Mouse (Mus musculus): Measurements from ENCODE around the gene Gatad2a. TPM values are rescaled to one million over a fixed set of nuclear protein-coding genes. Genes with fewer than 3 reads are reported as not detected.
"Not testable (repeated sequence)": the region's sequence is repeated elsewhere in the genome, so short reads cannot be mapped to it uniquely, and the experiment has no call there.

Gatad2a gene
- total RNA-seq, 2 experiments from 2014 or later, result 31.0 to 35.1 TPM

- intact Hi-C loops (cut with DNase I; ENCODE audit: low total_unique reads), result no loop called here
- DNase-seq, result no peak
Observed at GRCm38 (mm10) chr8:69998706-69999105, 2.5 kb upstream of the Gatad2a start.

DNA sequence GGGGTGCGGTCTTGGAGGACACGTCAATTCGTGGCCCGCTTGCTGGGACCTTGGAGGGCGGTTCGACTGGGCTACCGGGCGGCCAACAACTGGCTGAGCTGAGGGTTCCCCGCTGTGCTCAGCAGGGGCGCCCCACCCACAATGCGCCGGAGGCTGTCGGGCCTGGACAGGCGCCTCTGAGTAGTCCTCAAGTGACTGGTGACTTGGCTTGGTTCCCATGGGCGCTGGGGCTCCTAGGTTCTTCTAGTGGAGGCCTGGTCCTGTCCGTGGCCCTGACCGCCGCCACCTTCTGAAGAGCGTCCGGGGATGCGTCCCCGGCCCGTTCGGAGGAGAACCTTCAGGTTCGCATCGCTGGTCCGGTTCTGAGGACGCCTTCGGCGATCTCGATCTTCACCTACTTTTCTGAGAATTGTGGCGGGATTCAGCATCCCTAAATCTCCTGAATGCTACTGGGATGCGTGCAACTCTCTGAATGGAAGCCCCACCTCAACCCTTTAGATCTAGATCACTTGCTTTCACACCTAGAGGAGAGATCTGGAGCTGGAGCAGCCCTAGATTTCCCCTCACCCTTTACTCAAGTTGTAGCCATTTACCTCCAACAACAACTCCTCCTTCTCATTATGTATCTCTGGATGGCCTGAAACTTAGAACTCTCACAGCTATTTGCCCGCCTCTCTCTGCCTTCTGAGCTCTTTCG is 553 bp upstream of the Gatad2a start:
- DNase-seq, result no peak
- intact Hi-C loops (cut with DNase I; ENCODE audit: low total_unique reads), result no loop called here

GRCm38 (mm10) chr8:69995422-69995775 is 785 bp downstream of the Gatad2a start:
- DNase-seq, result no peak
- intact Hi-C loops (cut with DNase I; ENCODE audit: low total_unique reads), result no loop called here

DNA sequence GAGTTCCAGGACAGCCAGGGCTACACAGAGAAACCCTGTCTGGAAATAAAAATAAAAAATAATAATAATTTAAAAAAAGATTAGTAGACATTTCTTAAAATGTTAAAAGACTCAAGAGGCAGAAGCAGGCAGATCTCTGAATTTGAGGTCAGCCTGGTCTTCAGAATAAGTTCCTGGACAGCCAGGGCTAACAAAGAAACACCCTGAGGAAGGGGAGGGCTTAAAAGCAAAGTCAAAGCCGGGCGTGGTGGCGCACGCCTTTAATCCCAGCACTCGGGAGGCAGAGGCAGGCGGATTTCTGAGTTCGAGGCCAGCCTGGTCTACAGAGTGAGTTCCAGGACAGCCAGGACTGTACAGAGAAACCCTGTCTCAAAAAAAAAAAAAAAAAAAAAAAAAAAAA is 7.2 kb downstream of the Gatad2a start:
- intact Hi-C loops (cut with DNase I; ENCODE audit: low total_unique reads); DNase-seq: not testable (repeated sequence)

DNA sequence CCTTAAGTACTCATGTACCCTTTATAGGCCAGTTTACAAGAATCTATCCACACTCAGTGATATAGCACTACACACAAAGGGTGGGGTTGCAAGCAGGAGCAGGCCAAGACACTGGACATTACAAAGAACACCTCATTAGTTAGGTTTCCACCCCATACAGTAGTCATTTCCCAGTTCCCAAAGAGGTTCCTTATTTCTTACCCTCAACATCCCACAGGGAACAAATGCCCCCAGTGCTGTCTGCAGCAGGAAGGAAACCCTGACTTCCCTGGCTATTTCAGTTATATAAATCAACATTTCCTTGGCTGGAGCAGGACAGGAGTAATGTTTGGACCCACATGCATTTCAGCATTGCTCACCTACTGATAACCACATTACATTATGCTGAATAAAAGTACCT is 8.4 kb downstream of the Gatad2a start:
- intact Hi-C loops (cut with DNase I; ENCODE audit: low total_unique reads), result no loop called here
- no peak for DNase-seq

GRCm38 (mm10) chr8:69984876-69985553 is 11.2 kb downstream of the Gatad2a start:
- no peak for DNase-seq
- intact Hi-C loops (cut with DNase I; ENCODE audit: low total_unique reads), result no loop called here

- intact Hi-C loops (cut with DNase I; ENCODE audit: low total_unique reads), result no loop called here
- no peak for DNase-seq
Observed at GRCm38 (mm10) chr8:69978456-69978855, 17.7 kb downstream of the Gatad2a start.

GRCm38 (mm10) chr8:69974806-69975205 is 21.4 kb downstream of the Gatad2a start:
- intact Hi-C loops (cut with DNase I; ENCODE audit: low total_unique reads), result no loop called here
- no peak for DNase-seq

DNA sequence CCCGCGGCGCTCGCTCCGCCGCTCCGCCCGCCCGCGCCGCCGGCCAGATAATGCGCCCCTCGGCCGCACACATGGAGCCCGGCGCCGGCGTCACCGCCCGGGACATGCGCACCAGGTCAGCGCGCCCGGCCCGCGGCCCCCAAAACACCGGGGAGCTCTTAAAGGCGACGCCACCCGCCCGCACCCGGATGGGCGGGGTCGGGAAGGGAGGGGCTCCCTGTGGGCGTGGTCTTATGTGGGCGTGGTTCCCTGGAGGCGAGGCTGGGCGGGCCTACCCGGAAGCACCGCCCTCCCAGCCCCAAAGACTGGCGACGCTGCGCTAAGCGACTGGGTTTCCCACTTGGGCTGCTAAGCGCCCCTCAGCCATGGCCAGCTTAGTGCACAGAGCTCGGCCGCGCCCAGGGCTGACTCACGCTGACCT is 22.0 kb downstream of the Gatad2a start:
- intact Hi-C loops (cut with DNase I; ENCODE audit: low total_unique reads), result no loop called here
- peak; percentile 96 for DNase-seq

GRCm38 (mm10) chr8:69973442-69974161 is 22.6 kb downstream of the Gatad2a start:
- intact Hi-C loops (cut with DNase I; ENCODE audit: low total_unique reads), result no loop called here

DNA sequence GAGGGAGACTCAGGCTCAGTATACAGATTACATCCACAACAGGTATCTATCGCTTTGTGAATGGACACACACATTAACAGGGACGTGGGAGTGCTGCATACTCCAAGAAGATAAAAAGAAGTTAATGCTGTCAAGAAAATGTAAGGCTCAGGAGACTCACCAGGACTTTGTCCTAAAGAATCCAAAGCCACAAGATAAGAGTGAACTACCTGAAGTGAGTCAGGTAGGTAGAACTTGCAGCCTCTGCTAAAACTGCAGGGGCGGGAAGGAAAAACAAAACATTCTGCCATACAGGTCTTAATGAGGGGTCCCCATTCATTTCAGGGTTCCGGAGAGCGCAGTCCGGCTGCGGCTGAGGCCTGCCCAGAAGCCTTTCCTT is 23.1 kb downstream of the Gatad2a start:
- DNase-seq, result no peak
- intact Hi-C loops (cut with DNase I; ENCODE audit: low total_unique reads), result no loop called here

More at GRCm38 (mm10) chr8:69973442-69974161, 22.6 kb downstream of the Gatad2a start:
- peak; percentile 54 for DNase-seq

- no peak for DNase-seq
- intact Hi-C loops (cut with DNase I; ENCODE audit: low total_unique reads), result no loop called here
Observed at GRCm38 (mm10) chr8:69970880-69971279, 25.3 kb downstream of the Gatad2a start.

DNA sequence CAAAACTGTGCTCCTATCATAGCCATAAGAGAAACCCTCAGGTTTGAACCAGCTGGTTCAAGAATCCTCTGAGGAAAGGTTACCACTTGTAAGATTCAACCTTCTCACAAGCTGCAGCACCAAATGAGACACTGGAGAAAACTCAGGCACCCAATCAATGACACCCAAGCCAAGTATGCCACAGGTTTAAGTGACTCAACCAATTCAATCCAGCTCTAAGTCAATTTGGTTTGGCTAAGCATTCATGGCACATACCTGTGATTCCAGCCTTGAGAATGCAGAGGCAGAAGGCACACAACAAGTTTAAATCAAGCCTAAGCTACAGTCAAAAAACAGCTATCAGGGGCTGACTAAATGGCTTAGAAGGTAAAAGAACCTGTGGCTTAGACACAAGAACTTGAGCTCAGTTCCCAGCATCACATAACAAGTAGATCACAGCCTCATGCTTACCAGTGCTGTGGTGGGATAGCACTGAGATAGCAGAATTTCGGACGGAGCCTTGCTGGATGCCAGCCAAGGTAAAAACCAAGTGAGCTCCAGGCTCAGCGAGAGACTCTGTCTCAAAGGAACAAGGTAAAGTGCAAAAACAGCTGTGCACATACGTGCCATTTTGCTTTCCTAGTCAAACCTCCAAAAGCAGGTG is 28.8 kb downstream of the Gatad2a start:
- intact Hi-C loops (cut with DNase I; ENCODE audit: low total_unique reads), result no loop called here
- no peak for DNase-seq

DNA sequence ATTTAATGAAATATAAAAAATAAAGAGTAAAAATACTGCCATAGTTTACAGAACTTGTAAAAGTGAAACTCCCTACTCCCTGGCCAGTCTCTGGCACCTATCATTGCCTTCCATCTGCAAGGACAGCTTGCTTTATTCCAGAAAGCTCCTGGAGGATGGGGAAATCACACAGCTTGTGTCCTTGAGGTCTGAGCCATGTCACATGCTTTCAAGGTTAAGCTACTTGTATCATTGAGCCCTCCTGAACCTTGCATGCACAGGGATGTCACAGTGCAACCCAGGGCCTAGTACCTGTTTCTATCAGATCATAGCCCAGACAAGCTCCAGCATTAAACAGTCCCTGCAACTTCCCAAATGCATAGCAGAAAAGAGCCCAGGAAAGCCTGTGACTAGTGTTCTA is 36.9 kb downstream of the Gatad2a start:
- intact Hi-C loops (cut with DNase I; ENCODE audit: low total_unique reads), result no loop called here
- no peak for DNase-seq

DNA sequence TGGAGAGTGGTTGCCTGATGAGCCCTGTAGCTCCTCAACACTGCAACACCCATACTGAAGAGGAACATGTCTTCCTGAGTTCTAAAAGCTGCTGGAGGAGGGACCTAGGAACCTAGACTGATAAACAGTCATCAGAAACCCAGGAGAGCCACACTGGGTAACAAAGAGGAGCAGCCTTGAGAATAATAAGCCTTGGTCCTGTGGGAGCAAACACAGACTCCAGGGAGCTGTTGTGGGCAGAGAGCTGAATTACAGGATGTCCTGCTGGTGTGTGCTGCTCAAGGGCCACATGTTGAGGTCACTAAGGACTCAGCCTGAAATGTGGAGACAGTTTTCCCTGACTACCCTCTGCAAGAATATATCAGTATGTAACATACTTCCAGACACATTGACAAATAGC is 38.3 kb downstream of the Gatad2a start:
- DNase-seq, result no peak
- intact Hi-C loops (cut with DNase I; ENCODE audit: low total_unique reads), result no loop called here

- no peak for DNase-seq
- intact Hi-C loops (cut with DNase I; ENCODE audit: low total_unique reads), result no loop called here
Observed at GRCm38 (mm10) chr8:69957419-69957818, 38.8 kb downstream of the Gatad2a start.

DNA sequence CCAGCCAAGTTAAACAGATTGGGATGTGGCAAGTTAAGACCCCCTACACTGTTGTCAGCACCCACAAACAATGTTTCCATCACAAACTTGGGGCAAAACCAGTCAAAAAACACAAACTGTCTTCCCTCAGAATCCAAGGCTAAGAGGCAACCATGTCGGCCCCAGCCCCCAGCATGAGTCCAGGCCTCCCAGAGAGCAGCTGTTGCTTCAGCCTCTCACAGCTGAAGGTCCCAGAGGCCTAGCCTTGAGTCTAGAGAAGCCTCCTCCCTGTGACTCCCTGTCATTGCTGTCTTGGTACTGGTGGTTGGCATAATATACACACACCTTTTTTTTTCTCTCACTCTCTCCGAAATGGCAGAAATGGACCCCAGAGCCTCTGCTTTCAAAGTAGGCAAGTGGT is 39.5 kb downstream of the Gatad2a start:
- intact Hi-C loops (cut with DNase I; ENCODE audit: low total_unique reads), result no loop called here
- DNase-seq, result no peak

- no peak for DNase-seq
- intact Hi-C loops (cut with DNase I; ENCODE audit: low total_unique reads), result no loop called here
Observed at GRCm38 (mm10) chr8:69954642-69955041, 41.5 kb downstream of the Gatad2a start.

GRCm38 (mm10) chr8:69954213-69954612 is 42.0 kb downstream of the Gatad2a start:
- intact Hi-C loops (cut with DNase I; ENCODE audit: low total_unique reads), result no loop called here
- DNase-seq, result no peak

DNA sequence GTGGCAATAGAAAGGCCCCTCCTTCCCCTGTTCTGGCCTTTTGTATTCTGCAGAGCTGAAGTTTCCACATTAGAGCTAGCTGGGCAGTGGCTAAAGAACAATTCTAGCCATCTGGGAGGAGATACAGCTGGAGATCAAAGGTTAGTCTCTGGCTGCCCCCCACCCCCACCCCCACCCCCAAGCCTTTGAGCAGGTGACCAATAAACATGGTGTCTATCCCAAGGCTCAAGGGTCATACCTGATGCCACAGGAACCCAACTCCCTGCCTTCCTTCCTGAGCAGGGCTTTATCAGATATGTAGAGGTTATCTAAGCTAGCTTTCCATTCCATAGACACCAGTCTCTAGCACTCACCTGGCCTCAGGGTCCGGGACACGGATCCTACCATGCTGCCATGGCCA is 45.9 kb downstream of the Gatad2a start:
- no peak for DNase-seq
- intact Hi-C loops (cut with DNase I; ENCODE audit: low total_unique reads), result no loop called here

Data from gastrocnemius, postnatal 14 days (tissue).